Mouse (Mus musculus): ENCODE measurements around the gene Arhgef10l. TPM values are rescaled to one million over a fixed set of nuclear protein-coding genes. Genes with fewer than 3 reads are reported as not detected.

Arhgef10l gene
- polyA plus RNA-seq, 1 experiment from 2014 or later, result 13.8 TPM

DNA sequence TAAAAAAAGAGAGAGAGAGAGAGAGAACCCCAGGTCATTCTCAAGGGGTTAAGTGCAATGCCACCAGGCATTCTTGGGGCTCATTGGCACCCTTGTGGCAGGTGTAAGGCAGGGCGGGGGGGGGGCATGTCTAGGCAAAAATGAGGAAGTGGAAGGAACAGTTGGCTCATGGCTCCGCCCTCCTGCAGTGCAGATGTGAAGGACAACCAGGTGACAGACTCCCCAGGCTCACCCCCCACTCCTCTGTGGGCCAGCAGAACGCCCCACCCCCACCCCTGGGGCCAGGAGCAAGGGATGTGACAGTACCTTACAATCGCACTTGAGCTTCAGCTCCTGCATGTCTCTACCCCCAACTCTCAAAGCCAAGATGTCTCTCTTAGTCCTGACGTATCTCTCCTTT is 79.3 kb downstream of the Arhgef10l start:
- no peak for ATAC-seq (ENCODE audit: low FRiP score)
- peaks cover 3% of the 10 kb centered on the region; the same call in 1 of the 2 replicates for H3K36me3 ChIP-seq (ENCODE audit: control insufficient read depth, insufficient read depth, low read length)
- no peak overlapping the region for H3K4me2 ChIP-seq (replicated peaks; ENCODE audit: low read depth, low read length)
- no peaks in the 10 kb centered on the region for H3K4me1 ChIP-seq (replicated peaks; ENCODE audit: control insufficient read depth, insufficient read depth, low read length)
- no peak overlapping the region for H3K4me3 ChIP-seq (ENCODE audit: low read depth, low read length)
- DNase-seq (ENCODE audit: low spot score), result no peak
- no peak overlapping the region for H3K9ac ChIP-seq (ENCODE audit: low read depth, low read length)
- H3K9me3 ChIP-seq (ENCODE audit: control insufficient read depth, low read length), result no peaks in the 10 kb centered on the region
- no peaks in the 10 kb centered on the region for H3K27me3 ChIP-seq (ENCODE audit: control insufficient read depth, insufficient read depth, low read length)
- no peak overlapping the region for H3K27ac ChIP-seq (ENCODE audit: low read depth, low read length)
- WGBS, result 74% methylated on average over 5 of the region's 5 CpGs

DNA sequence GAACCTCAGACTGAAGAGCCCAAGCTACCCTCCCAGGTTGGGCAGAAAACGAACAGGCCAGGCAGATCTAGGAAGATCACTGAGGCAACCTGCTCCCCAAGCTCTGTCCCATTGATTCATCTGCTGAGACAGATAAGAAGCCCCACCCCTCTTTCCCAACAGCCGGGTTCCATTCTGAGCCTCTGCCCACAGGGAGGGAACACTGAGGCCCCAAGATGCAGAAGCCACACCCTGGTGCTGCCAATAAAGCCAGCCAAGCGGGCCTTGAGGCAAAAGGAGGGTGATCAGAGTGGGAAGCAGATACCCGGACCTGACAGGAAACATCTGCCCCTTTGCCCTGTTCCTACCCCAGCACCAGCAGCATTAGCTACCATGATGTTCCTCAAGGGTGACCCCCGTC is 81.6 kb downstream of the Arhgef10l start:
- Histone ChIP-seq H3K9ac (ENCODE audit: low read depth, low read length) (no peak overlapping the region), H3K27ac (ENCODE audit: low read depth, low read length) (no peak overlapping the region), H3K36me3 (ENCODE audit: control insufficient read depth, insufficient read depth, low read length) (peaks cover 3% of the 10 kb centered on the region; the same call in 1 of the 2 replicates), H3K4me3 (ENCODE audit: low read depth, low read length) (no peak overlapping the region), H3K9me3 (ENCODE audit: control insufficient read depth, low read length) (no peaks in the 10 kb centered on the region), H3K27me3 (ENCODE audit: control insufficient read depth, insufficient read depth, low read length) (no peaks in the 10 kb centered on the region), H3K4me1 (replicated peaks; ENCODE audit: control insufficient read depth, insufficient read depth, low read length) (no peaks in the 10 kb centered on the region), H3K4me2 (replicated peaks; ENCODE audit: low read depth, low read length) (no peak overlapping the region)
- WGBS, result 89% methylated on average over 5 of the region's 5 CpGs
- DNase-seq (ENCODE audit: low spot score) (no peak), ATAC-seq (ENCODE audit: low FRiP score) (no peak)

DNA sequence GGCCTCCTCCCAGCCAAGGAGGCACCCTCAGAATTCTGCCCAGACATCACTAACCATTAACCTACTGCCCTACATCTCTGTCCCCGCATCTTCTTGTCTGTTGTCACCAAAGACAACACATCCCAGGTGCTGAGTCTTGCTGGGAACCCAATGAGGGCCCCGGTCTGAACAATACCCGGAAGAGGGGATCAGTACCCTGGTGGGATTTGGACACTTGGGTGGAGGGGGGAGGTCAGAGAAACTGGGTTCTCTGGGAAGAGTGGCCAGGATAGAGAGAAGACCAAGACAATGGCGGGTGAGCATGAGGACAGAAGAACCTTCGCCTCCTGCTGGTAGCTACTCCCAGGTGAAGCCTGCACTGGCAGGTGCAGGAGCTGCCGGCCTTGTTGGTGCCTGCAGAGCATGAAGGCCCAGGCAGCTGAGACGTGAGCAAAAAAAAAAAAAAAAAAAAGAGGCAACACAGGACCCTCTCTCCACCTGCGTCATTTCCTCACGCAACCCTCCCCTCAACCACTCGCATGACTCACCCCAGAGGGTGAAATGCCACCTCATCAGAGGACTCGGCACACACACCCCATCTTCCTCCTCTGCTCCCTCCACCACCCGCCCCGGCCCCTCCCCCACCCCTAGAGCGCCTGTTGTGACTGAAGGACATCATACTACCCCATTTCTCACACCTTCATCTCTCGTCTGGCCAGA is 83.3 kb downstream of the Arhgef10l start:
- no peak overlapping the region for H3K4me2 ChIP-seq (replicated peaks; ENCODE audit: low read depth, low read length)
- 83% methylated on average over 15 of the region's 15 CpGs for WGBS
- H3K4me3 ChIP-seq (ENCODE audit: low read depth, low read length), result no peak overlapping the region
- no peaks in the 10 kb centered on the region for H3K4me1 ChIP-seq (replicated peaks; ENCODE audit: control insufficient read depth, insufficient read depth, low read length)
- H3K9ac ChIP-seq (ENCODE audit: low read depth, low read length), result no peak overlapping the region
- H3K27ac ChIP-seq (ENCODE audit: low read depth, low read length), result no peak overlapping the region
- H3K27me3 ChIP-seq (ENCODE audit: control insufficient read depth, insufficient read depth, low read length), result no peaks in the 10 kb centered on the region
- DNase-seq (ENCODE audit: low spot score) (no peak), ATAC-seq (ENCODE audit: low FRiP score) (no peak)
- peaks cover 8% of the 10 kb centered on the region; the same call in 1 of the 2 replicates for H3K36me3 ChIP-seq (ENCODE audit: control insufficient read depth, insufficient read depth, low read length)
- no peaks in the 10 kb centered on the region for H3K9me3 ChIP-seq (ENCODE audit: control insufficient read depth, low read length)

DNA sequence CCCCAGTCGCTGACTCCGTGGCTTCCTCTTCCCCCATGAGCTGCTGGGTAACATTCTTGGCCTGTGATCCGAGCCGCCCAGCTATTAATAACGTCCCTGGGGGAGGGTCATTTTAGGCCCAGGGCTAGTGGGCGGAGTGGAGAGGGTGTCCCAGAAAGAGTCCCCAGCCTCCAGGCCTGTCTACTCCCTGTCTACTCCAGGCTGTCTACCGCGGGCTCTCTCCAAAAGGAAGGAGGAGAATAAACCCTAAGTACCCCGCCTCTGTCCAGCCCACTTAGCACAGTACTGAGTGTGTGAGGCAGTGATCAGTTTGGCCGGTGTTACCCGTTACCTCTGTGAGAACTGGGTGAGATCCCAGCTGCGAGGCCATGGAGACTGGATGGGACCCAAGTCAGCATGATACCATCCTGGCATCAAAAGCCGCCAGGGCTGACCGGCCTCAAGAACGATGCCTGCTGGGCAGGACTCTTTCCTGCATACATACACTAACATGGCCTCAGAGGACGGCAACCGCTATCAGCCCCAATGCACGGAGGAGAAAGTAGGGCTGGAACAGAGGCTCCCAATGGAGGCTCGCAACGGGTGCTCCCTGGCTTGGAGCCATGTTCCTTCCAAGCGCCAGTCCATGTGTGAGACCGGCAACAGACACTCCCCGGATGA is 84.0 kb downstream of the Arhgef10l start:
- no peak for ATAC-seq (ENCODE audit: low FRiP score)

DNA sequence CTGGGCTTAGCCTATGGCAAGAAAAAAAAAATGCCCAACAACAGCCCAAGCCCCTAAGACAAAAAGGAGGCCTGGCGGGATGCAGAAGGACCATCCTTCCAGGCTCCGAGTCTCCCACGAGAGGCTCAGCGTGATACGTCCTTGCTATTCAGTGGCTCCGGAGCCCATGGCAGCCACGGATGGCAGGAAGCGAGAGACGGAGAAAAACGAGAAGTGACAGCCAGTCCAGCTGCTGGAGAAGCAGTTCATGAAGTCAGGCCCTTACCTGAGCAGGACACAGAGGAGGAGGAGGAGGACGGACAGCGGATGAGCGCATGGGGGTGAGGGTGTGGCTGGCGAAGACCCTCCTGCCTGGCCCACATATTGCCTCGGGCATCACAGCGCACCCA is 84.5 kb downstream of the Arhgef10l start:
- H3K4me2 ChIP-seq (replicated peaks; ENCODE audit: low read depth, low read length), result no peak overlapping the region
- no peaks in the 10 kb centered on the region for H3K27me3 ChIP-seq (ENCODE audit: control insufficient read depth, insufficient read depth, low read length)
- DNase-seq (ENCODE audit: low spot score) (no peak), ATAC-seq (ENCODE audit: low FRiP score) (no peak)
- 84% methylated on average over 16 of the region's 16 CpGs for WGBS
- H3K4me3 ChIP-seq (ENCODE audit: low read depth, low read length), result no peak overlapping the region
- no peak overlapping the region for H3K9ac ChIP-seq (ENCODE audit: low read depth, low read length)
- no peaks in the 10 kb centered on the region for H3K9me3 ChIP-seq (ENCODE audit: control insufficient read depth, low read length)
- peaks cover 8% of the 10 kb centered on the region; the same call in 1 of the 2 replicates for H3K36me3 ChIP-seq (ENCODE audit: control insufficient read depth, insufficient read depth, low read length)
- no peaks in the 10 kb centered on the region for H3K4me1 ChIP-seq (replicated peaks; ENCODE audit: control insufficient read depth, insufficient read depth, low read length)
- no peak overlapping the region for H3K27ac ChIP-seq (ENCODE audit: low read depth, low read length)

More for the DNA sequence above, 84.0 kb downstream of the Arhgef10l start:
- Histone ChIP-seq H3K9ac (ENCODE audit: low read depth, low read length) (no peak overlapping the region), H3K9me3 (ENCODE audit: control insufficient read depth, low read length) (no peaks in the 10 kb centered on the region), H3K36me3 (ENCODE audit: control insufficient read depth, insufficient read depth, low read length) (peaks cover 8% of the 10 kb centered on the region; the same call in 1 of the 2 replicates), H3K27ac (ENCODE audit: low read depth, low read length) (no peak overlapping the region), H3K4me1 (replicated peaks; ENCODE audit: control insufficient read depth, insufficient read depth, low read length) (no peaks in the 10 kb centered on the region), H3K27me3 (ENCODE audit: control insufficient read depth, insufficient read depth, low read length) (no peaks in the 10 kb centered on the region), H3K4me3 (ENCODE audit: low read depth, low read length) (no peak overlapping the region), H3K4me2 (replicated peaks; ENCODE audit: low read depth, low read length) (no peak overlapping the region)
- WGBS, result 84% methylated on average over 23 of the region's 23 CpGs
- no peak for DNase-seq (ENCODE audit: low spot score)

DNA sequence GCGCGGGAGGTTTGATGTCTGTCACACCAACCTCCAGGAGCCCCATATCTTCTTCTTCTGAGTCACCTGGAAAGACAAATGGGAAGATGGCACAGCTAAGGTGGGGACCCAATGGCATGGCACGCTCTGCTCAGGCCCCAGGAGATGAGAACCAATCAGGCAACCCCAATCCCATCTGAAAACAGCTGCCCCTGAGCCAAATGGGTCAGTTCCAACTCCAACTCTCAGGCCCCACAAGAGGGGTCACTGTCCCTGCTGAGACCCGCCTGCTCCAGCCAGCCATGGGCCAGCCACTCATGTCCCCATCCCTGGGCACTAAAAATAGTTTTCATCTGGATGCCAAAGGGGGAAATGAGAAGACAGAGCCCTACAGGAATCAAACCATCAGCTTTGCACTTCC is 84.9 kb downstream of the Arhgef10l start:
- H3K27ac ChIP-seq (ENCODE audit: low read depth, low read length), result no peak overlapping the region
- no peak overlapping the region for H3K9ac ChIP-seq (ENCODE audit: low read depth, low read length)
- no peaks in the 10 kb centered on the region for H3K4me1 ChIP-seq (replicated peaks; ENCODE audit: control insufficient read depth, insufficient read depth, low read length)
- no peaks in the 10 kb centered on the region for H3K9me3 ChIP-seq (ENCODE audit: control insufficient read depth, low read length)
- no peak overlapping the region for H3K4me2 ChIP-seq (replicated peaks; ENCODE audit: low read depth, low read length)
- no peaks in the 10 kb centered on the region for H3K27me3 ChIP-seq (ENCODE audit: control insufficient read depth, insufficient read depth, low read length)
- no peak overlapping the region for H3K4me3 ChIP-seq (ENCODE audit: low read depth, low read length)
- DNase-seq (ENCODE audit: low spot score), result no peak
- 91% methylated on average over 4 of the region's 4 CpGs for WGBS
- H3K36me3 ChIP-seq (ENCODE audit: control insufficient read depth, insufficient read depth, low read length), result peaks cover 8% of the 10 kb centered on the region; the same call in 1 of the 2 replicates
- no peak for ATAC-seq (ENCODE audit: low FRiP score)

DNA sequence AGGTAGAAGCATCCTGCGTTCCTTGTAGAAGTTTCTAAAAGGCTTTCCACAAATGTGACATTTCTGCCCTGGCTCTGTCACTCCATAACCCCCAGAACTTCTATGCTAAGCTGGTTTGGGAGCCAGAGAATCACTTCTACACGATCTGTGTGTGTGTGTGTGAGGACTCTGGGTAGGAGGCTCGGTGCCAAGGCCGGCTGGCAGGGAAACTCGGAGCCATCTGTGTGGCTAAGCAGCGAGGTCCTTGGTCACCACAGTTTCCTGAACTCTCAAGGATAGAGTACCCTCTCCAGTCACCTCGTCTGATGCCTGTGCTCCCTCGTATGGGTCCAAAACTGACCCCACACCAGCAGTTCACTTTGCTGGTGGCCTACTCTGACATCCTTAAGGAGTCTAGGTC is 86.2 kb downstream of the Arhgef10l start:
- Histone ChIP-seq H3K36me3 (ENCODE audit: control insufficient read depth, insufficient read depth, low read length) (peaks cover 8% of the 10 kb centered on the region; the same call in 1 of the 2 replicates), H3K4me2 (replicated peaks; ENCODE audit: low read depth, low read length) (no peak overlapping the region), H3K4me3 (ENCODE audit: low read depth, low read length) (no peak overlapping the region), H3K9me3 (ENCODE audit: control insufficient read depth, low read length) (no peaks in the 10 kb centered on the region), H3K9ac (ENCODE audit: low read depth, low read length) (no peak overlapping the region), H3K27ac (ENCODE audit: low read depth, low read length) (no peak overlapping the region), H3K27me3 (ENCODE audit: control insufficient read depth, insufficient read depth, low read length) (no peaks in the 10 kb centered on the region), H3K4me1 (replicated peaks; ENCODE audit: control insufficient read depth, insufficient read depth, low read length) (no peaks in the 10 kb centered on the region)
- DNase-seq (ENCODE audit: low spot score) (no peak), ATAC-seq (ENCODE audit: low FRiP score) (no peak)
- 84% methylated on average over 8 of the region's 8 CpGs for WGBS

DNA sequence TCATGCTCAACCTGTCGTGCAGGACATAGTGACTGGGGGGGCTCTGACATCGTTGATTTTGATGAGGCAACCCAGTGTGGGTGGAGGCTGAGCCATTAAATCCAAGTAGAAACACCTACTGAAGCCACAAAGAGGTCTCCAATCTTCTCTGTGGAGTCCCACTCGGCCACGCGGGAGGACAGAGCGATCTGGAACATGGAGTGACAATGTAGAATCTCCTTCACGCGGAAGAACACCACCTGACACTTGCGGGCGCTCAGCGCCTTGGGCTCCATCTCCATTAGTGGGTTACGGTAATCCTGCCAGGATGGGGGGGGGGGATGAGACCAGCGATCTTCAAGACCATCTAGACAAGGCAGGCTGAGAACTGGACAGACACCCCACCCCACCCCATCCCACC is 86.7 kb downstream of the Arhgef10l start:
- WGBS, result 97% methylated on average over 12 of the region's 13 CpGs
- Histone ChIP-seq H3K36me3 (ENCODE audit: control insufficient read depth, insufficient read depth, low read length) (peaks cover 8% of the 10 kb centered on the region; the same call in 1 of the 2 replicates), H3K9me3 (ENCODE audit: control insufficient read depth, low read length) (no peaks in the 10 kb centered on the region)

DNA sequence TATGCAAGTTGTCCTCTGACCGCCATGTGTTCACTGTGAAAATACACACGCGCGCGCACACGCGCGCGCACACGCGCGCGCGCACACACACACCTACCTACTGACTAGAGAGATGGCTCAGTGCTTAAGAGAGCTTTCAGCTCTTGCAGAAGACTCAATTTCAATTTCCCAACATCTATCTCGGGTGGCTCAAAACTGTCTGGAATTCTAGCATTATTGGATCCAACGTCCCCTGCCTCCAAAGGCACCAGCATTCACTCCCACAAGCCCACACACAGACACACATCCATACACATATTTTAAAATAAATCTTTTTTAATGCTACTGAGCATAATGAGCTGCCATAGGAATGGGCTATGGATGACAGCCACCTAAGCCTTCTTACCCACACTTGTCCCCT is 89.2 kb downstream of the Arhgef10l start:
- no peak for DNase-seq (ENCODE audit: low spot score)
- H3K27me3 ChIP-seq (ENCODE audit: control insufficient read depth, insufficient read depth, low read length), result no peaks in the 10 kb centered on the region
- H3K36me3 ChIP-seq (ENCODE audit: control insufficient read depth, insufficient read depth, low read length), result peaks cover 11% of the 10 kb centered on the region; the same call in 1 of the 2 replicates
- H3K9ac ChIP-seq (ENCODE audit: low read depth, low read length), result no peak overlapping the region
- no peak for ATAC-seq (ENCODE audit: low FRiP score)
- no peaks in the 10 kb centered on the region for H3K9me3 ChIP-seq (ENCODE audit: control insufficient read depth, low read length)
- no peak overlapping the region for H3K4me3 ChIP-seq (ENCODE audit: low read depth, low read length)
- WGBS, result 98% methylated on average over 16 of the region's 16 CpGs
- no peaks in the 10 kb centered on the region for H3K4me1 ChIP-seq (replicated peaks; ENCODE audit: control insufficient read depth, insufficient read depth, low read length)
- no peak overlapping the region for H3K4me2 ChIP-seq (replicated peaks; ENCODE audit: low read depth, low read length)
- no peak overlapping the region for H3K27ac ChIP-seq (ENCODE audit: low read depth, low read length)

More for the DNA sequence above, 86.7 kb downstream of the Arhgef10l start:
- Histone ChIP-seq H3K4me3 (ENCODE audit: low read depth, low read length) (no peak overlapping the region), H3K4me2 (replicated peaks; ENCODE audit: low read depth, low read length) (no peak overlapping the region), H3K4me1 (replicated peaks; ENCODE audit: control insufficient read depth, insufficient read depth, low read length) (no peaks in the 10 kb centered on the region), H3K27ac (ENCODE audit: low read depth, low read length) (no peak overlapping the region), H3K9ac (ENCODE audit: low read depth, low read length) (no peak overlapping the region), H3K27me3 (ENCODE audit: control insufficient read depth, insufficient read depth, low read length) (no peaks in the 10 kb centered on the region)
- ATAC-seq (ENCODE audit: low FRiP score) (no peak), DNase-seq (ENCODE audit: low spot score) (no peak)

Data from hindbrain, embryonic 11.5 days (tissue).